Mouse (Mus musculus) CH12.LX (cell line): ENCODE results near the gene Sorbs2. TPM values are rescaled to one million over a fixed set of nuclear protein-coding genes. Genes with fewer than 3 reads are reported as not detected.
A peak's percentile ranks its signal among the peaks of the same experiment; 100 is the strongest.

ENCODE experiments used
- DNase-seq: peaks from one replicate; pipeline ENCODE4 v3.0.0-alpha.2; 2013; ENCODE audit errors: extremely low read depth
- H3K27ac ChIP-seq: 2 replicates; pipeline ENCODE4 v1.5.1; 2012; ENCODE audit warnings: low read depth, mild to moderate bottlenecking, control low read depth, moderate library complexity; ENCODE audit not compliant: insufficient read depth
- H3K27me3 ChIP-seq: replicated peaks from 2 replicates; pipeline ENCODE3; 2012; ENCODE audit warnings: inconsistent platforms
- H3K36me3 ChIP-seq, 2 experiments: replicated peaks in 1 of 2; 2 replicates each; pipeline versions ENCODE3 to v1.6.1; 2012; ENCODE audit warnings: inconsistent platforms in 1 of 2, low read length in 1 of 2, mild to moderate bottlenecking in 1 of 2, mixed read lengths in 1 of 2, moderate library complexity in 1 of 2; ENCODE audit not compliant: control insufficient read depth in 1 of 2, insufficient read depth in 1 of 2
- H3K4me1 ChIP-seq, 2 experiments: 2 replicates each; pipeline ENCODE4 v1.6.1; 2012; ENCODE audit warnings: inconsistent platforms in 1 of 2, moderate library complexity in 1 of 2; ENCODE audit not compliant: insufficient read depth in 2 of 2, control insufficient read depth in 1 of 2
- H3K4me2 ChIP-seq: 2 replicates; pipeline ENCODE4 v1.6.1; 2012; ENCODE audit warnings: low read depth, mild to moderate bottlenecking, control low read depth; ENCODE audit not compliant: poor library complexity, insufficient read depth, severe bottlenecking
- H3K4me3 ChIP-seq, 3 experiments: fragments of 150-350 bp in 1 of 3; sonication (generic) in 1 of 3; replicated peaks in 1 of 3; 2 replicates each; pipeline versions ENCODE3 to v1.5.1; 2011 to 2012; ENCODE audit warnings: low read depth in 2 of 3, low read length in 2 of 3, mild to moderate bottlenecking in 2 of 3, moderate library complexity in 2 of 3, control low read depth in 1 of 3, improper control_type of control experiment in 1 of 3, inconsistent platforms in 1 of 3, mixed read lengths in 1 of 3; ENCODE audit not compliant: poor library complexity in 1 of 3
- H3K79me2 ChIP-seq: replicated peaks from 2 replicates; pipeline ENCODE4 v1.6.1; 2012; ENCODE audit warnings: mild to moderate bottlenecking, moderate library complexity; ENCODE audit not compliant: control insufficient read depth, poor library complexity, insufficient read depth, severe bottlenecking; ENCODE audit errors: extremely low read depth
- H3K9ac ChIP-seq: 2 replicates; pipeline ENCODE4 v1.6.1; 2012; ENCODE audit warnings: low read depth, mild to moderate bottlenecking, control low read depth, moderate library complexity; ENCODE audit not compliant: insufficient read depth
- H3K9me3 ChIP-seq: replicated peaks from 2 replicates; pipeline ENCODE3; 2012; ENCODE audit warnings: low read length, inconsistent platforms, mixed read lengths
- BHLHE40 ChIP-seq: IDR thresholded peaks from 2 replicates; pipeline ENCODE4 v1.6.1; 2011; ENCODE audit warnings: mild to moderate bottlenecking, low read depth, low read length, improper control_type of control experiment
- CHD1 ChIP-seq: IDR thresholded peaks from 2 replicates; pipeline ENCODE4 v1.6.1; 2012; ENCODE audit warnings: low read depth, low read length, improper control_type of control experiment, inconsistent platforms
- CTCF ChIP-seq, 2 experiments: IDR thresholded peaks in 1 of 2; conservative IDR thresholded peaks in 1 of 2; 2 replicates each; pipeline ENCODE4 v1.5.1; 2011 to 2012; ENCODE audit warnings: low read depth in 2 of 2, low read length in 2 of 2, improper control_type of control experiment in 1 of 2, inconsistent platforms in 1 of 2, mild to moderate bottlenecking in 1 of 2, moderate library complexity in 1 of 2
- EP300 ChIP-seq: IDR thresholded peaks from 2 replicates; pipeline ENCODE4 v1.6.1; 2011; ENCODE audit warnings: low read length, improper control_type of control experiment
- ETS1 ChIP-seq: conservative IDR thresholded peaks from 2 replicates; pipeline ENCODE4 v1.6.1; 2012; ENCODE audit warnings: low read depth, mild to moderate bottlenecking, inconsistent platforms, low read length, improper control_type of control experiment, moderate library complexity
- GABPA ChIP-seq: IDR thresholded peaks from 2 replicates; pipeline ENCODE4 v1.6.1; 2012; ENCODE audit warnings: low read depth, low read length, improper control_type of control experiment, inconsistent platforms; ENCODE audit not compliant: insufficient replicate concordance
- IRF4 ChIP-seq: IDR thresholded peaks from 2 replicates; pipeline ENCODE4 v1.6.1; 2014; ENCODE audit warnings: low read depth, mild to moderate bottlenecking, inconsistent platforms, low read length, improper control_type of control experiment
- KAT2A ChIP-seq: IDR thresholded peaks from 2 replicates; pipeline ENCODE4 v1.6.1; 2012; ENCODE audit warnings: low read length, improper control_type of control experiment, inconsistent platforms; ENCODE audit not compliant: insufficient replicate concordance
- MAFK ChIP-seq: IDR thresholded peaks from 2 replicates; pipeline ENCODE4 v1.6.1; 2011; ENCODE audit warnings: low read length, improper control_type of control experiment; ENCODE audit not compliant: insufficient replicate concordance
- MAZ ChIP-seq: IDR thresholded peaks from 2 replicates; pipeline ENCODE4 v1.6.1; 2012; ENCODE audit warnings: low read depth, mild to moderate bottlenecking, inconsistent platforms, low read length, improper control_type of control experiment, moderate library complexity
- MXI1 ChIP-seq: IDR thresholded peaks from 2 replicates; pipeline ENCODE4 v1.6.1; 2011; ENCODE audit warnings: mild to moderate bottlenecking, low read depth, low read length, improper control_type of control experiment
- MYC ChIP-seq: IDR thresholded peaks from 2 replicates; pipeline ENCODE4 v1.6.1; 2011; ENCODE audit warnings: low read depth, mild to moderate bottlenecking, improper control_type of control experiment, low read length
- NELFE ChIP-seq: IDR thresholded peaks from 2 replicates; pipeline ENCODE4 v1.6.1; 2011; ENCODE audit warnings: low read depth, low read length, improper control_type of control experiment
- POLR2A ChIP-seq: IDR thresholded peaks from 2 replicates; pipeline ENCODE4 v1.6.1; 2011; ENCODE audit warnings: low read depth, mild to moderate bottlenecking, improper control_type of control experiment, low read length
- RAD21 ChIP-seq: IDR thresholded peaks from 2 replicates; pipeline ENCODE4 v1.6.1; 2011; ENCODE audit warnings: low read depth, mild to moderate bottlenecking, low read length, improper control_type of control experiment, moderate library complexity
- USF1 ChIP-seq: IDR thresholded peaks from 2 replicates; pipeline ENCODE4 v1.6.1; 2014; ENCODE audit warnings: low read depth, mild to moderate bottlenecking, inconsistent platforms, low read length, improper control_type of control experiment
- ZC3H11A ChIP-seq: IDR thresholded peaks from 2 replicates; pipeline ENCODE4 v1.6.1; 2012; ENCODE audit warnings: low read depth, mild to moderate bottlenecking, inconsistent platforms, low read length, improper control_type of control experiment
- ZNF384 ChIP-seq: IDR thresholded peaks from 2 replicates; pipeline ENCODE4 v1.6.1; 2012; ENCODE audit warnings: low read depth, low read length, improper control_type of control experiment, inconsistent platforms
- dilution Hi-C: fragments of 300-500 bp; cut with MboI; formaldehyde crosslinking; loops from 2 replicates; pipeline ENCODE4 v1.14.3; 2020; ENCODE audit warnings: low sequenced_read_pairs; ENCODE audit not compliant: extremely low pct_unique_long_range_greater_than_20kb, extremely low pct_ligation_motif_present
- in situ Hi-C: fragments of 300-500 bp; cut with MboI; formaldehyde crosslinking; loops from 3 replicates; pipeline ENCODE4 v1.14.3; 2019; ENCODE audit warnings: low sequenced_read_pairs, low pct_ligation_motif_present, low pct_unique_long_range_greater_than_20kb, mixed read lengths
- polyA plus RNA-seq: library from polyadenylated mRNA; unstranded; fragments of >175 nt; gene quantifications from 2 replicates; pipeline ENCODE4 v1.2.1, GENCODE M21; 2012; ENCODE audit warnings: low read depth; ENCODE audit not compliant: insufficient read length
- total RNA-seq, 2 experiments: library from RNA; depleted of rRNA; stranded (reverse); fragments of 300-350 nt in 1 of 2; fragments of >200 nt in 1 of 2; gene quantifications; 2 replicates each; pipeline ENCODE4 v1.2.3; 2012 to 2014

Gene Sorbs2
- total RNA-seq (2012; rRNA removed) (not detected in 2 replicates), total RNA-seq (2014; rRNA removed) (not detected in 2 replicates), polyA plus RNA-seq (not detected in 2 replicates)

- no peaks in the 10 kb centered on the region for H3K36me3 ChIP-seq
- dilution Hi-C loops (no loop called here), in situ Hi-C loops (no loop called here)
- H3K9ac ChIP-seq: no peak within 1 kb of the TSS
- no peak within 1 kb of the TSS for H3K4me3 ChIP-seq
- H3K4me1 ChIP-seq: no peaks in the 10 kb centered on the region
- no peak for TF ChIP-seq BHLHE40
- TF ChIP-seq KAT2A: no peak
- TF ChIP-seq EP300: no peak
- TF ChIP-seq IRF4: no peak
- TF ChIP-seq POLR2A: no peak
- TF ChIP-seq ETS1: no peak
- no peak for TF ChIP-seq MAFK
- TF ChIP-seq MXI1: no peak
- no peak for TF ChIP-seq CHD1
- no peak for TF ChIP-seq MAZ
- no peak for TF ChIP-seq MYC
- no peak for TF ChIP-seq NELFE
- TF ChIP-seq USF1: no peak
- no peak for TF ChIP-seq ZNF384
- TF ChIP-seq GABPA: no peak
- no peaks in the 10 kb centered on the region for H3K9me3 ChIP-seq
- H3K4me2 ChIP-seq: no peak within 1 kb of the TSS
- DNase-seq: no peak
- no peak within 1 kb of the TSS for H3K27ac ChIP-seq
- H3K79me2 ChIP-seq: no peaks in the 10 kb centered on the region
- no peaks in the 10 kb centered on the region for H3K27me3 ChIP-seq
Measured at GRCm38 (mm10) chr8:45507634-45508321, at the start of gene Sorbs2. Gene Sorbs2 (plus strand): TSS chr8:45507788.

- no peak for TF ChIP-seq MXI1
- TF ChIP-seq RAD21: peak; percentile 5
- no peak for TF ChIP-seq ZC3H11A
- TF ChIP-seq CTCF (conservative IDR thresholded peaks at IDR 0.05 in 1 of 2, IDR thresholded peaks at IDR 0.05 in 1 of 2; ENCODE audit: low read depth in 2 of 2, low read length in 2 of 2): peak in 1 of 2 experiments; percentile 19; a peak in 1 of 4 replicates
- Histone ChIP-seq H3K4me3 (no peak overlapping the region), H3K27me3 (no peaks in the 10 kb centered on the region), H3K9ac (no peak overlapping the region), H3K36me3 (no peaks in the 10 kb centered on the region), H3K79me2 (no peaks in the 10 kb centered on the region), H3K4me2 (no peak overlapping the region), H3K4me1 (no peaks in the 10 kb centered on the region; a peak in 1 of 4 replicates), H3K9me3 (no peaks in the 10 kb centered on the region), H3K27ac (no peak overlapping the region)
- in situ Hi-C loops (loop anchor here (10.0 to 25.0 kb wide), 2 partner anchors 329 to 477 kb away; partner anchors contain the start of gene Ccdc110), dilution Hi-C loops (no loop called here)
- DNase-seq: no peak
Measured at GRCm38 (mm10) chr8:45457874-45458273, 49.7 kb upstream of the Sorbs2 start.
